Mouse (Mus musculus): ENCODE measurements around the gene Kptn.

DNA sequence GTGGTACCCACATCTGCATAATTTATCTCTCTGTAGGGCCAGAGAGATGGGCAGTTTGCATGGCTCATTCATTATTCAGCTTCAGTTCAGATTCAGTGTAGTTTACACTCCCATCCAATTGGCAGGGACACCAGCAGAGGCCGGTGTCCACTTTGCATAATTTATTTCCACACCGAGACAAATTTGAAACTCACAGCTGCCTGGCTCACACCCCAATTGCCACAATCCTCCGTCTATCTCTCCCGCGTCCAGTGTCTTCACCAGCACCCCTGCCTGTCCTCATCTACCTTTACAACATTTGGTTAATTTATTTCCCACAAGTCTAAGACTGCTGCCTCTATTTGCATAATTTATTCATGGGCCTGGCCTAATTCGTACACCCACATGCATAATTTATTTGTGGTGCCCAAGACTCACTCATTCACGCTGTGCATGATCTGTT, 15.3 kb downstream of the Kptn start:
- no peak for TF ChIP-seq CTCF (IDR thresholded peaks at IDR 0.05; ENCODE audit: extremely low read depth, insufficient read depth, insufficient read length, insufficient replicate concordance)
- no peak for TF ChIP-seq POLR2A (IDR thresholded peaks at IDR 0.05; ENCODE audit: low read depth, low read length)

All from spleen, adult 2 months (tissue).